In genomic region chr7:100656739-100657138, GRCm38 (mm10) we compare ENCODE assay signal across 18 mouse cellular contexts. TPM values are rescaled to one million over a fixed set of nuclear protein-coding genes. Genes with fewer than 3 reads are reported as not detected.
DNase-seq lines count a peak whose midpoint lies in the region; ATAC-seq and TF ChIP-seq lines count a peak whose summit lies in the region.
"Had no signal": no experiment of that assay in that cellular context is flagged by ENCODE, and none has a peak within 500 bp of the region (broad histone marks: within the 10 kb centered on the region; RNA-seq: fewer than 3 reads in every experiment).

No protein-coding gene starts in this region.

- H3K9me3 ChIP-seq in hindbrain, embryonic 16.5 days (ENCODE audit: control insufficient read depth, low read length) = no peaks in the 10 kb centered on the region
- H3K9me3 ChIP-seq in hindbrain, embryonic 14.5 days (ENCODE audit: control insufficient read depth, low read length) = no peaks in the 10 kb centered on the region
- no peaks in the 10 kb centered on the region for H3K9me3 ChIP-seq in neural tube, embryonic 15.5 days (replicated peaks)
- H3K9me3 ChIP-seq: embryonic facial prominence, embryonic 15.5 days; forebrain, embryonic 15.5 days; megakaryocyte, embryonic 14.5 days had no signal

- peak; percentile 41; the same call in 1 of the 2 replicates for ATAC-seq in hindbrain, embryonic 16.5 days
- ATAC-seq in hindbrain, embryonic 14.5 days (ENCODE audit: low FRiP score) = no peak
- ATAC-seq in neural tube, embryonic 15.5 days (ENCODE audit: low FRiP score) = no peak
- ATAC-seq: forebrain, embryonic 15.5 days; inflammation-experienced regulatory T-cells, adult 6 months had no signal

- H3K27ac ChIP-seq in hindbrain, embryonic 16.5 days (ENCODE audit: low read depth, low read length) = no peak overlapping the region
- no peak overlapping the region for H3K27ac ChIP-seq in hindbrain, embryonic 14.5 days
- no peak overlapping the region; the same call in 1 of the 2 replicates for H3K27ac ChIP-seq in neural tube, embryonic 15.5 days (replicated peaks)
- 0 out of 2 replicates have a peak overlapping the region, but pooled peaks have one; percentile 12 for H3K27ac ChIP-seq in olfactory bulb, adult 2 months (ENCODE audit: insufficient read depth, low read depth, low read length)
- H3K27ac ChIP-seq: embryonic facial prominence, embryonic 15.5 days; forebrain, embryonic 15.5 days; kidney, postnatal 0 days had no signal

- no peaks in the 10 kb centered on the region for H3K27me3 ChIP-seq in hindbrain, embryonic 16.5 days (replicated peaks; ENCODE audit: control insufficient read depth, insufficient read depth, low read length)
- no peaks in the 10 kb centered on the region for H3K27me3 ChIP-seq in hindbrain, embryonic 14.5 days (ENCODE audit: control insufficient read depth, insufficient read depth, low read length)
- no peaks in the 10 kb centered on the region for H3K27me3 ChIP-seq in neural tube, embryonic 15.5 days (replicated peaks)
- H3K27me3 ChIP-seq: embryonic facial prominence, embryonic 15.5 days; forebrain, embryonic 15.5 days had no signal

- no peaks in the 10 kb centered on the region for H3K36me3 ChIP-seq in hindbrain, embryonic 16.5 days (ENCODE audit: control insufficient read depth, insufficient read depth, low read length)
- 0 out of 2 replicates have a peak, but pooled peaks cover 1% of the 10 kb centered on the region for H3K36me3 ChIP-seq in hindbrain, embryonic 14.5 days (replicated peaks; ENCODE audit: control insufficient read depth, insufficient read depth)
- H3K36me3 ChIP-seq in neural tube, embryonic 15.5 days = no peaks in the 10 kb centered on the region
- H3K36me3 ChIP-seq: embryonic facial prominence, embryonic 15.5 days; forebrain, embryonic 15.5 days had no signal

- H3K4me3 ChIP-seq in hindbrain, embryonic 16.5 days (ENCODE audit: low read length) = no peak overlapping the region
- H3K4me3 ChIP-seq in hindbrain, embryonic 14.5 days (replicated peaks; ENCODE audit: low read length) = no peak overlapping the region
- no peak overlapping the region for H3K4me3 ChIP-seq in neural tube, embryonic 15.5 days (replicated peaks)
- H3K4me3 ChIP-seq in olfactory bulb, adult 2 months (ENCODE audit: insufficient read depth, low read depth, low read length) = 0 out of 2 replicates have a peak overlapping the region, but pooled peaks have one; percentile 6
- H3K4me3 ChIP-seq: embryonic facial prominence, embryonic 15.5 days; forebrain, embryonic 15.5 days; megakaryocyte, embryonic 14.5 days had no signal

- TF ChIP-seq CTCF in olfactory bulb, adult 2 months (IDR thresholded peaks at IDR 0.05; ENCODE audit: insufficient read depth, low read depth, low read length) = no peak

- no peak overlapping the region for H3K4me2 ChIP-seq in hindbrain, embryonic 16.5 days (ENCODE audit: low read length)
- no peak overlapping the region for H3K4me2 ChIP-seq in hindbrain, embryonic 14.5 days (replicated peaks)
- H3K4me2 ChIP-seq in neural tube, embryonic 15.5 days = 0 out of 2 replicates have a peak overlapping the region, but pooled peaks have one; percentile 2
- H3K4me2 ChIP-seq: embryonic facial prominence, embryonic 15.5 days; forebrain, embryonic 15.5 days; lung, embryonic 14.5 days had no signal

- no peak overlapping the region for H3K9ac ChIP-seq in hindbrain, embryonic 16.5 days (ENCODE audit: low read depth, low read length)
- no peak overlapping the region for H3K9ac ChIP-seq in hindbrain, embryonic 14.5 days
- no peak overlapping the region for H3K9ac ChIP-seq in neural tube, embryonic 15.5 days (replicated peaks)
- H3K9ac ChIP-seq: embryonic facial prominence, embryonic 15.5 days; forebrain, embryonic 15.5 days; lung, embryonic 14.5 days had no signal

- no peak for TF ChIP-seq POLR2A in olfactory bulb, adult 2 months (IDR thresholded peaks at IDR 0.05; ENCODE audit: insufficient read depth, low read depth, low read length)

- H3K4me1 ChIP-seq in hindbrain, embryonic 16.5 days (ENCODE audit: control insufficient read depth, insufficient read depth, low read depth, low read length) = no peaks in the 10 kb centered on the region
- H3K4me1 ChIP-seq in hindbrain, embryonic 14.5 days (replicated peaks; ENCODE audit: control insufficient read depth, insufficient read depth, low read length) = no peaks in the 10 kb centered on the region
- peaks cover 10% of the 10 kb centered on the region for H3K4me1 ChIP-seq in neural tube, embryonic 15.5 days
- peaks cover 7% of the 10 kb centered on the region for H3K4me1 ChIP-seq in olfactory bulb, adult 2 months (ENCODE audit: control insufficient read depth, insufficient read depth, low read length)

- WGBS in hindbrain, embryonic 16.5 days = 44% methylated on average over 5 of the region's 5 CpGs
- 46% methylated on average over 5 of the region's 5 CpGs for WGBS in hindbrain, embryonic 14.5 days
- WGBS in neural tube, embryonic 15.5 days = 43% methylated on average over 5 of the region's 5 CpGs
- WGBS in olfactory bulb, adult 2 months = 61% methylated on average over 5 of the region's 5 CpGs

- peak; percentile 31 to 55 for DNase-seq in cerebellum, postnatal 10 days
- DNase-seq in cerebellum, adult 11-12 months = no peak
- DNase-seq in hindbrain, embryonic 14.5 days (ENCODE audit: low spot score) = no peak
- DNase-seq in neural tube, embryonic 10.5 days (ENCODE audit: extremely low spot score, low spot score) = no peak
- no peak for DNase-seq in adipocyte (ENCODE audit: low spot score)
- DNase-seq: adrenal gland, adult 2 months; liver; lung, embryonic 14.5 days; spleen, adult 18-20 months; thymus, postnatal 4 days had no signal

RNA-seq across cellular contexts. Expression of gene Plekhb1, which starts 5.5 kb away (rescaled TPM):
- polyA plus RNA-seq in hindbrain, embryonic 16.5 days (2015; fragmentation: Nextera tagmentation; extraction: Ambion mirVana) = 24.8 and 28.9 TPM in 2 replicates
- polyA plus RNA-seq in hindbrain, embryonic 14.5 days (2014; fragmentation: Nextera tagmentation; extraction: Ambion mirVana) = 18.7 and 20.9 TPM in 2 replicates
- polyA plus RNA-seq in neural tube, embryonic 15.5 days (2015; fragmentation: Nextera tagmentation; extraction: Ambion mirVana) = 31.0 and 33.9 TPM in 2 replicates
- polyA plus RNA-seq in olfactory bulb, adult 2 months (2012; ENCODE audit: insufficient read depth, insufficient read length, low replicate concordance, missing spikeins) = not detected in 2 replicates

RNA-seq across cellular contexts. Expression of gene Mrpl48, which starts 48.6 kb away (rescaled TPM):
- 85.2 and 90.5 TPM in 2 replicates for polyA plus RNA-seq in hindbrain, embryonic 16.5 days (2015; fragmentation: Nextera tagmentation; extraction: Ambion mirVana)
- polyA plus RNA-seq in hindbrain, embryonic 14.5 days (2014; fragmentation: Nextera tagmentation; extraction: Ambion mirVana) = 86.0 and 89.5 TPM in 2 replicates
- polyA plus RNA-seq in neural tube, embryonic 15.5 days (2015; fragmentation: Nextera tagmentation; extraction: Ambion mirVana) = 82.6 and 85.3 TPM in 2 replicates
- polyA plus RNA-seq in olfactory bulb, adult 2 months (2012; ENCODE audit: insufficient read depth, insufficient read length, low replicate concordance, missing spikeins) = not detected in 2 replicates

RNA-seq across cellular contexts. Expression of gene Rab6a, which starts 49.5 kb away (rescaled TPM):
- polyA plus RNA-seq in hindbrain, embryonic 16.5 days (2015; fragmentation: Nextera tagmentation; extraction: Ambion mirVana) = 276 and 294 TPM in 2 replicates
- polyA plus RNA-seq in hindbrain, embryonic 14.5 days (2014; fragmentation: Nextera tagmentation; extraction: Ambion mirVana) = 321 and 383 TPM in 2 replicates
- polyA plus RNA-seq in neural tube, embryonic 15.5 days (2015; fragmentation: Nextera tagmentation; extraction: Ambion mirVana) = 253 and 287 TPM in 2 replicates
- not detected in 2 replicates for polyA plus RNA-seq in olfactory bulb, adult 2 months (2012; ENCODE audit: insufficient read depth, insufficient read length, low replicate concordance, missing spikeins)

RNA-seq across cellular contexts. Expression of gene Fam168a, which starts 49.7 kb away (rescaled TPM):
- 102 and 103 TPM in 2 replicates for polyA plus RNA-seq in hindbrain, embryonic 16.5 days (2015; fragmentation: Nextera tagmentation; extraction: Ambion mirVana)
- 117 and 124 TPM in 2 replicates for polyA plus RNA-seq in hindbrain, embryonic 14.5 days (2014; fragmentation: Nextera tagmentation; extraction: Ambion mirVana)
- 108 and 119 TPM in 2 replicates for polyA plus RNA-seq in neural tube, embryonic 15.5 days (2015; fragmentation: Nextera tagmentation; extraction: Ambion mirVana)
- polyA plus RNA-seq in olfactory bulb, adult 2 months (2012; ENCODE audit: insufficient read depth, insufficient read length, low replicate concordance, missing spikeins) = not detected in 2 replicates

Comparison
In these comparisons a context has a peak if more than half of its experiments do, and no peak if none do; other contexts are left out.
1. DNase-seq: peak in cerebellum, postnatal 10 days (2 of 2); none in cerebellum, adult 11-12 months (single experiment), hindbrain, embryonic 14.5 days (single experiment), neural tube, embryonic 10.5 days (single experiment) and adipocyte (single experiment).
2. RNA of gene Mrpl48, which starts 48.6 kb away (polyA plus RNA-seq): 85.2 to 90.5 TPM in hindbrain, embryonic 16.5 days, 86.0 to 89.5 TPM in hindbrain, embryonic 14.5 days and 82.6 to 85.3 TPM in neural tube, embryonic 15.5 days; not detected in olfactory bulb, adult 2 months; every median in the first group is over 10 times any median in the second.